Mouse (Mus musculus): Measurements from ENCODE around the gene Gsx1. TPM values are rescaled to one million over a fixed set of nuclear protein-coding genes. Genes with fewer than 3 reads are reported as not detected.
A peak's percentile ranks its signal among the peaks of the same experiment; 100 is the strongest.

Gsx1 gene
- total RNA-seq (2014; rRNA removed) (5.7 and 6.1 TPM in 2 replicates), polyA plus RNA-seq (2015; fragmentation: Nextera tagmentation; extraction: Ambion mirVana) (1.9 TPM in 2 replicates)

DNA sequence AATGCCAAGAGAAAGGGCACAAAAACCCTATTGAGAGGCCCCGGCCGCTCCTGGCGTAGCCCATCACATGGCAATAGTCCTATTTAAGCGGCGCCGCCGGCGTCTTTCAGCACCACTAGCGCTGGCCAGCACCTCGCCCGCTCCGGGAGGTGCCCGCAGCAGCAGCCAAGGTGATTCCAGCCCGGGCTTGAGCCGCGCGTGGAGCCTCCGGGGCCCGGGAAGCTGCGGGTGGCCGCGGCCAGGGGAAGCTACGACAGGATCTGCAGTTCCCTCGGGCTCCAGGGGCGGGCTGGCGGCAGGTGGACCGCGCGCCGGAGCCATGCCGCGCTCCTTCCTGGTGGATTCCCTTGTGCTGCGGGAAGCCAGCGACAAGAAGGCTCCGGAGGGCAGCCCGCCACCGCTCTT is at the start of gene Gsx1:
TSS of gene Gsx1 (plus strand) at position 126 of the 405 bp plus-strand sequence.
- DNase-seq (ENCODE audit: low spot score), result peak; percentile 81
- WGBS, result 0% methylated on average over 33 of the region's 37 CpGs
- no peak for TF ChIP-seq CTCF (IDR thresholded peaks at IDR 0.05; ENCODE audit: low read depth)
- H3K9me3 ChIP-seq (ENCODE audit: low read length), result 0 out of 2 replicates have a peak, but pooled peaks cover 2% of the 10 kb centered on the region
- H3K4me1 ChIP-seq (ENCODE audit: insufficient read depth, low read length), result peaks cover 6% of the 10 kb centered on the region; the same call in 1 of the 2 replicates
- ATAC-seq, result peak; percentile 62; the same call in 1 of the 2 replicates
- H3K4me3 ChIP-seq (ENCODE audit: low read length), result peak within 1 kb of the TSS; percentile 35
- H3K27ac ChIP-seq, result no peak within 1 kb of the TSS
- peaks cover 67% of the 10 kb centered on the region for H3K27me3 ChIP-seq (ENCODE audit: insufficient read depth, low read length)
- peak within 1 kb of the TSS; percentile 54 for H3K4me2 ChIP-seq (ENCODE audit: low read depth, low read length)
- 0 out of 2 replicates have a peak within 1 kb of the TSS, but pooled peaks have one; percentile 0 for H3K9ac ChIP-seq (replicated peaks; ENCODE audit: low read length)
- no peaks in the 10 kb centered on the region for H3K36me3 ChIP-seq (ENCODE audit: insufficient read depth, low read length)

DNA sequence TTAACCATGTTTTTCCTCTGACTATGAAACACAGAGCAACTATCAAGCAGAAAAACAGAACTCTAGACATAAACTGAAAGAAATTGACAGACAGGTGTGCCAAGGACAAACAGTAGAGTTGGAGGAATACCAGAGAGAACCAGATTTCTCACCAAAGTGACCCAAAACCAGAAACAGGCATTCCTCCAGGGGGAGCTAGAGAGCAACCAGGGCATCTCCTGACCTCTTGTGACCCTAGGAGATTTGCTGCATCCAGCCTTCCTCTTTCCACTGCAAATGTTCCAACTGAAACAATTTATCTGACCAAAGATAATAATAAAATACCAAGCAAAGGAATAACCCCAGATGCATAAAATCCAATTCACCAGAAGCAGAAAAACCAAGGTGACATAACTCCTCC is 41.2 kb upstream of the Gsx1 start:
- Histone ChIP-seq H3K27me3 (ENCODE audit: insufficient read depth, low read length) (no peaks in the 10 kb centered on the region), H3K4me2 (ENCODE audit: low read depth, low read length) (no peak overlapping the region), H3K4me1 (ENCODE audit: insufficient read depth, low read length) (no peaks in the 10 kb centered on the region), H3K9me3 (ENCODE audit: low read length) (no peaks in the 10 kb centered on the region), H3K9ac (replicated peaks; ENCODE audit: low read length) (no peak overlapping the region), H3K4me3 (ENCODE audit: low read length) (no peak overlapping the region), H3K36me3 (ENCODE audit: insufficient read depth, low read length) (no peaks in the 10 kb centered on the region), H3K27ac (no peak overlapping the region)
- ATAC-seq, result no peak
- no peak for TF ChIP-seq CTCF (IDR thresholded peaks at IDR 0.05; ENCODE audit: low read depth)
- no peak for DNase-seq (ENCODE audit: low spot score)

DNA sequence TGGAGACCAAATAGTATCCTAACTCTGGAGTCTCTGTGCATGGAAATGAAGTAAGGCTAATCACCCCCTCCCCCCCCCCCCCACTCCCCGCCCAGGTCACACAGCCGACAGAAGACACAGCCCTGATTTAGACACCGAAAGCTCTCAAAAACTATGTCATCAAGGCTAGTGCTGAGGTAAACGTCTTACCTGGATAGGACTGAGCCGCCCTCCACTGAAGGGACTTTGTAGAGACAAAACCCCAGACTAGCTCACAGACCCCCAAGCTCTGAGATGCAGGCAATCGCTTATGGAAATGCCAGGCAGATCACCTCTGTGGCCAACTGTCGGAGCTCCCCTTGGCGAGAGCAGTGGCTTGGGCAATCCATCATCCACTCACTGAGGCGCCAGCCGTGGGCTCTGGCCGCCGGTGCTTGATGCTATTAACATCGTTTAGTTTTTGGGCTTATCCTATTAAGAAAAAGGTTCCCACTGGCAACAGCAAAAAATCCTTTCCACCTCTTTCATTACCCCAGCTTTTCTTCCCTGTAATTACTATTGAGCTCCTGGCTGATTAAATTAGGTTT is 33.6 kb upstream of the Gsx1 start:
- H3K9me3 ChIP-seq (ENCODE audit: low read length), result no peaks in the 10 kb centered on the region
- TF ChIP-seq CTCF (IDR thresholded peaks at IDR 0.05; ENCODE audit: low read depth), result no peak

DNA sequence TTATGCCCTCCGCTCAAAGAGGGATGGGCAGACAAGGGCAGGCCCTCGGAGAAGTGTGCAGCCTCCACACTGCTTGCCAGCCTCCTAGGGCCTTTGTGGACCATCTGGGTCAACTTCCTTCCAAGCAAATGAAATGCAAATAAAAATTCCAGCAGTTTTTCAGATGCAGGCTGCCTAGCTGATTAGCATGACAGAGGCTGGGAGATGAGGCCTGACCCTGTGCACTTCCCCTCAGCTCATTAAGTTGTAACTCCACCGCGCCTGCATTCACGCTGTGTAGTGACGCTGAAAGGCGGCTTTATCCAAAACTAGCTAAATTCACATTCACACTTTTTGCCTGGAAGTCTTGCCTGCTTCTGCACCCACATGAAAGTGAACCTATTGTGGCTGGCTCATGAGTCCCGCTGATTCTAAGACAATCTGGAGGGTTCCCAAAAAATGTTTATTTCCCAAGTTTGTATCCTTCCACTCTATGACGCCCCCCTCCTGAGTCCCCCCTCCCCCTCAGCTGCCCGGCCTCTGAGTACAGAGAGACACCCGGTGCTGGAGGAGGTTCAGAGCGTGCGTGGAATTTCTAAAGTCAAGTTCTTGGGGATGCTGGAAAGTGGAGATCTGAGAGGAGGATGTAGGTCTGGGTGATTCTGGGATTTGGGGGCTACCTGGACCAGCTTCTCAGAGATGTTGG is 32.9 kb upstream of the Gsx1 start:
- Histone ChIP-seq H3K9me3 (ENCODE audit: low read length) (no peaks in the 10 kb centered on the region), H3K27ac (no peak overlapping the region), H3K27me3 (ENCODE audit: insufficient read depth, low read length) (no peaks in the 10 kb centered on the region), H3K36me3 (ENCODE audit: insufficient read depth, low read length) (no peaks in the 10 kb centered on the region), H3K4me2 (ENCODE audit: low read depth, low read length) (peak overlapping the region; percentile 34; the same call in 1 of the 2 replicates), H3K4me1 (ENCODE audit: insufficient read depth, low read length) (peaks cover 7% of the 10 kb centered on the region; the same call in 1 of the 2 replicates), H3K9ac (replicated peaks; ENCODE audit: low read length) (no peak overlapping the region), H3K4me3 (ENCODE audit: low read length) (no peak overlapping the region)
- DNase-seq (ENCODE audit: low spot score) (peak; percentile 74), ATAC-seq (peak; percentile 92)
- no peak for TF ChIP-seq CTCF (IDR thresholded peaks at IDR 0.05; ENCODE audit: low read depth)
- 6% methylated on average over 13 of the region's 13 CpGs for WGBS

More for the DNA sequence above, 33.6 kb upstream of the Gsx1 start:
- WGBS, result 6% methylated on average over 13 of the region's 13 CpGs
- H3K4me1 ChIP-seq (ENCODE audit: insufficient read depth, low read length), result peaks cover 7% of the 10 kb centered on the region; the same call in 1 of the 2 replicates
- no peak overlapping the region for H3K9ac ChIP-seq (replicated peaks; ENCODE audit: low read length)
- no peaks in the 10 kb centered on the region for H3K27me3 ChIP-seq (ENCODE audit: insufficient read depth, low read length)
- peak; percentile 65 for DNase-seq (ENCODE audit: low spot score)
- no peak overlapping the region for H3K4me3 ChIP-seq (ENCODE audit: low read length)
- peak overlapping the region; percentile 34; the same call in 1 of the 2 replicates for H3K4me2 ChIP-seq (ENCODE audit: low read depth, low read length)
- ATAC-seq, result peak; percentile 36; the same call in 1 of the 2 replicates
- no peak overlapping the region for H3K27ac ChIP-seq
- no peaks in the 10 kb centered on the region for H3K36me3 ChIP-seq (ENCODE audit: insufficient read depth, low read length)

DNA sequence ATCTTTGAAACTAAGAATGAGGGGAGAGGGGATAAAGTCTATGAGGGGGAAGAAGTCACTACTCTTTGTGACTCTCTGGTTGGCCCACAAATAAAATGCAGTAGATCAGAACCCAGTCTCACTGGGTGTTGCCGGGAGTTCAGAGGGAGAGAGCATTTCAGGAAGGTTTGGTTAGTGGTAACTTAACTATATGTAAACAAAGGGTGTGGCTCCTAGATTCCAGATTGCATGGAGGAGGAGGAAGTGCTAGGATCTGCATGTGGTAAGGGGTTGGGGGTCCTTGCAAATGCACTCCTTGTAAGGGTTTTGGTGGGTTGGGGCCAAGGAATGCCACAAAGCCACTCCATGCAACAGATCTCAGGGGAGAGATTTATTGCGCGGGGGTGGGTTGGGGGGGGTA is 32.1 kb upstream of the Gsx1 start:
- no peak for TF ChIP-seq CTCF (IDR thresholded peaks at IDR 0.05; ENCODE audit: low read depth)
- DNase-seq (ENCODE audit: low spot score) (no peak), ATAC-seq (no peak)
- no peaks in the 10 kb centered on the region for H3K36me3 ChIP-seq (ENCODE audit: insufficient read depth, low read length)
- H3K9ac ChIP-seq (replicated peaks; ENCODE audit: low read length), result no peak overlapping the region
- H3K4me3 ChIP-seq (ENCODE audit: low read length), result no peak overlapping the region
- peaks cover 7% of the 10 kb centered on the region; the same call in 1 of the 2 replicates for H3K4me1 ChIP-seq (ENCODE audit: insufficient read depth, low read length)
- no peaks in the 10 kb centered on the region for H3K27me3 ChIP-seq (ENCODE audit: insufficient read depth, low read length)
- H3K4me2 ChIP-seq (ENCODE audit: low read depth, low read length), result no peak overlapping the region
- no peaks in the 10 kb centered on the region for H3K9me3 ChIP-seq (ENCODE audit: low read length)
- 45% methylated on average over 3 of the region's 3 CpGs for WGBS
- no peak overlapping the region for H3K27ac ChIP-seq

DNA sequence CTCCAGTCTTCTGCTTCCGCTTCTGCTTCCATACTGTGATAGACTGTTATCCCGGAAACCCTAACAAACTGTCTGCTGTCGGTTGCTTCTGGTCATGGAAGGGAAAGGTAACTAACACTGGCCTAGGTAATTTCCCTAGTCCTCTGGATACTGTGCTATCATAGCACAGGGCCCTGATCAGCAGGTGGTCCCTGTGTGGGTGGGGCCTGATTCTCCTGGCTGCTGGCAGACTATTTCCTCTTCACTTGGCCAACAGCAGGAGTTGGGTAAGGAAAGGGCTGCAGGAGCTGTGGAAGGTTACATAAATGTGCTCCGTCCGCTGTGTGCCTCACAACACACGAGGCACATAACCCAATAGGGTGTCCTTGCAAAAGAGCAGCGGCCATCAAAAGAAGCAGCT is 31.1 kb upstream of the Gsx1 start:
- no peak for DNase-seq (ENCODE audit: low spot score)
- H3K27me3 ChIP-seq (ENCODE audit: insufficient read depth, low read length), result no peaks in the 10 kb centered on the region
- no peak overlapping the region for H3K9ac ChIP-seq (replicated peaks; ENCODE audit: low read length)
- WGBS, result 75% methylated on average over 7 of the region's 7 CpGs
- H3K4me3 ChIP-seq (ENCODE audit: low read length), result no peak overlapping the region
- no peak for ATAC-seq
- H3K36me3 ChIP-seq (ENCODE audit: insufficient read depth, low read length), result no peaks in the 10 kb centered on the region
- H3K27ac ChIP-seq, result no peak overlapping the region
- H3K4me2 ChIP-seq (ENCODE audit: low read depth, low read length), result no peak overlapping the region
- peaks cover 7% of the 10 kb centered on the region; the same call in 1 of the 2 replicates for H3K4me1 ChIP-seq (ENCODE audit: insufficient read depth, low read length)
- TF ChIP-seq CTCF (IDR thresholded peaks at IDR 0.05; ENCODE audit: low read depth), result no peak
- H3K9me3 ChIP-seq (ENCODE audit: low read length), result no peaks in the 10 kb centered on the region

Data from hindbrain, postnatal 0 days (tissue).